Mouse (Mus musculus): ENCODE measurements at regions not wholly inside any gene's neighbourhood (a gene's known extent, or its start where the extent isn't known, plus 50 kb on each side); places are given as distances from the start of the nearest gene placed in this dataset.

- no peak for TF ChIP-seq POLR2A (IDR thresholded peaks at IDR 0.05; ENCODE audit: extremely low read depth, insufficient read depth, low read length)
- TF ChIP-seq CTCF (IDR thresholded peaks at IDR 0.05; ENCODE audit: low read depth, low read length), result no peak
Observed at GRCm38 (mm10) chr12:79878766-79879092, 234.1 kb downstream of the Zfp36l1 start.
